Mouse (Mus musculus) embryo, embryonic 11 days (tissue): Measurements from ENCODE around the gene Chst13.

ENCODE experiments used
- DNase-seq: peaks from one replicate; pipeline ENCODE4 v3.0.0-alpha.2; 2015

The Chst13 gene

DNA sequence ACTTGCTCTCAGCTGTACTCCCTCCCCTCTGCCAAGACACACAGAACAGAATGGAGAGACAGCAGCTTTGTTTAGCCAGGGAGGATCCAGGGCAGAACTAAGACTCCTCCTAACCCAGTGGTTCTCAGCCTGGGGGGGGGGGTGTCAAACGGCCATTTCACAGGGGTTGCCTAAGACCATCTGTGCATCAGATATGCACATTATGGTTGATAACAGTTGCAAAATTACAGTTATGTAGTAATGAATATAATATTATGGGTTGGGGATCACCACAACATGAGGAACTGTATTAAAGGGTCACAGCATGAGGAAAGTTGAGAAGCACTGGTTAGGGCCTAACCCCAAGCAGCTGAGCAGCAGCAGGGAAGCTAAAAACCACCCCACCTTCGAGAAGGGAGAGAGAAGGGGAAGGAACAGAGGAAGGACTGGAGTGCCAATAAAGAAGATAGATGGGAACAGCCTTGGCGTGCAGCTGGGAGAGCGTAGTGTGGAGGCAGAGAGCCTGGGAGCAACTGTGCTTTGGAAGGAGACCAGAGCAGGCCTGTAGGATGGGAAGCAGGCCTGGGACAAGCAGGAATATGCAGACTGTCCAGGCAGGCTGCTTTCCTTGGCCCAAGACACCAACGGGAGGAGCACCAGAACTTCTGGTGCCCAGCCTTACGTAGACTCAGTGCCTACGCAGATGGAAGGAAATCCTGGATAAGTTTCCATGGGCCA is 5.4 kb downstream of the Chst13 start:
- no peak for DNase-seq

DNA sequence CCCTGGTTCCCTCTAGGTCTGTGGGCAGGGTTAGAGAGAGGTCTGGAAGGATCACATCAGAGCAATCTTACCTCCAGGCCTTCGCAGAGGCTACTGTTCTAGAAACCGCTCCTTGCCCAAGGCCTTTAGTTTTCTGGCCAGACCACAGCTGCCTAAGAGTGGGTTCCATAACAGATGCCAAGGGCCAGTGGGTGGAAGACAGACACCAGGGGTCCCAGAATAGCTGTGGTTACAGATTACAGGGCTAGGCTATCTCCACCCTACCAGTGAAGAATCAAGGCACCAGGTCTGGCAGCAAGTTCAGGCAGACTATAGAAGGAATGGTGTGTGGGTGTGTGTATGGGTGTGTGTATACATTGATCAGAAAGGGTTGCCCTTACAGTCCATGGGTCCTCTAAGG is 6.0 kb downstream of the Chst13 start:
- DNase-seq: no peak

DNA sequence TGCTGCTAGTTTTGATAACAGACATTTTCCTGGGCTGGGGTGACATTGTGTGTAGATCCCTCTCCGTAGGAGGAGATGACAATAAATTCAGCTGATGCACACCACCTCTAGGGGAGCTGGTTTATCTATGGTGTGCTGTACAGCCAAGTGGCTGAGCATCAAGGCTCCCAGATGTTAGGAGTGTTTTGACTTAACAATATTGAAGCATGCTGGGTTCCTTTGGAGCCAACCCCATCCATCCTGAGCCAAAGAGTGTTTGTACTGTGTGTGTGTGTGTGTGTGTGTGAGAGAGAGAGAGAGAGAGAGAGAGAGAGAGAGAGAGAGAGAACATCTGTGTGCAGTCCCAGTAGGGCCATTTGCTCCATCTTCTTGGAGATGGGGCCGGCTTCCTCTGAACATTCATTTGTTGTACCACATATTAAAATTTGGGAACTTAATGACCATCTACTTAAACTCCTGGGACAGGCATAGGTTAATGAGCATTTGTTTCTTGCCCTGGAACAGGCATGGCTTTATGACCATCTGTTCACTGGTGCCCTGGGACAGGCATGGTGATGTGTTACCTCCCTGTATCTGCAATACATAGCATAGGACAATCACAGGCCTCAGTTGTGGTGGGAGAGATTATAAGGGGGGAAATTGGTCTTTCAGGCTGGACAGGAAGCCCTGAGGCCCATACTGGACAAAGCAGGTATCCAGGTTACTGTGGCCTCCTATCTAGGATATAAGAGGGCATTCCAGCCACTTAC is 7.3 kb downstream of the Chst13 start:
- no peak for DNase-seq

DNA sequence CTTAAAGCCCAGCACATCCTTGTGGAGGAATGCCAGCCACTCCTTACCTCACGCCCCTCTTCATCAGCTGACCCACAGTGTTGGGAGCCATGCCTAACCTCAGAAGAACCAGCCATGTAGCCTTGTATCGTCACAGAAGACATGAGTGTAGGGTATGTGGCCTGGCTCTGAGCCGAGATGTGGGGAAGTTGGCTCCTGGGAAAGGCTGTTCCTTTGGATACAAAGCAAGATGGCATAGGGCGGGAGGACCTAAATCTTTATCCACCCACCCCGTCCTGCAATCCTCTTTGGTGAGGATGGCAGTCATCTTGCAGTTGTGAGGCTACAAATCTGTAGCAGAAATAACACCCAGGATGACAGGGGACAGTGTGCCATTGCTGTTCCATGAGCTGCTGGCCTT is 9.0 kb downstream of the Chst13 start:
- no peak for DNase-seq

DNA sequence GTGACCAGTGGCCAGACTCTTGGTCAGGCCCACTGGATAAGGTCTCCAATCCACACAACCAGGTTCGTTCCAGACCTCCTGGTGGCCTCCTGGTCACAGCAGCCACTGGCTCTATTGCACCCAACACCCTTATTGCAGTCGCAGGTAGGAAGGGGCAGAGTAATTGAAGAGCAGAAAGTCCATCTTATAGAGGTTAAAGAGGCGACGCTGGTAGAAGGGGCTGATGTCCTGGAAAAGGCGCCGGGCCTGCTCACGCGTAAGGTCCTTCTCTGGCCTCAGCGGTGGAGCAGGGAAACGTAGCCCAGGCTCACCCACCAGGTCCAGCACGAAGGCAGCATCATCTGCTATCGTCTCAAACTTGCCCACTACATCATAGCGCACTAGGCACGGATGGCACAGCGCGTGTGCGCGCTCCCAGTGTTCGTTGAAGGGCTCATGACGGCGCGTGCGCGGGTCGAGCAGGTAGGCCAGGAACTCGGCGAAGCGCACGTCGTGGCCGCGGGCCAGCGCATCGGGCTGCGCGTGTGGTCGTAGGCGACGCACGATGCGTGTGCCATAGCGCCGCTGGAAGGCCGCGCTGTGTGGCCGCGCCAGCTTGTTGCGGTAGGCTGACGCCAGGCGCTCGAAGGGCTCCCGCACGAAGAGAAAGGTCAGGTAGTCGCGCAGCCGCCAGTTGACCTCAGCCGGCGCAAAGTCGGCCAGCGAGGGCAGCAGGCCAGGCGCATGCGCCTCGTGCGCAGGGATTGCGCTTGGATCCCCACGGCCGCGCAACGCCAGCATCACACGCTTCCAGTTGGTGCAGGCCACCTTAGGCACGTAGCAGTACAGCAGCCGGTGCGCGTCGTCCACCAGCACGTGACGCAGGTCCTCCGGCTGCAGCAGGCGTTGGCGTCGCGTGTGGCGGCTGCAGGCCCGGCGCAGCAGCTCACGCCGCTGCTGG is 15.9 kb downstream of the Chst13 start:
- no peak for DNase-seq

DNA sequence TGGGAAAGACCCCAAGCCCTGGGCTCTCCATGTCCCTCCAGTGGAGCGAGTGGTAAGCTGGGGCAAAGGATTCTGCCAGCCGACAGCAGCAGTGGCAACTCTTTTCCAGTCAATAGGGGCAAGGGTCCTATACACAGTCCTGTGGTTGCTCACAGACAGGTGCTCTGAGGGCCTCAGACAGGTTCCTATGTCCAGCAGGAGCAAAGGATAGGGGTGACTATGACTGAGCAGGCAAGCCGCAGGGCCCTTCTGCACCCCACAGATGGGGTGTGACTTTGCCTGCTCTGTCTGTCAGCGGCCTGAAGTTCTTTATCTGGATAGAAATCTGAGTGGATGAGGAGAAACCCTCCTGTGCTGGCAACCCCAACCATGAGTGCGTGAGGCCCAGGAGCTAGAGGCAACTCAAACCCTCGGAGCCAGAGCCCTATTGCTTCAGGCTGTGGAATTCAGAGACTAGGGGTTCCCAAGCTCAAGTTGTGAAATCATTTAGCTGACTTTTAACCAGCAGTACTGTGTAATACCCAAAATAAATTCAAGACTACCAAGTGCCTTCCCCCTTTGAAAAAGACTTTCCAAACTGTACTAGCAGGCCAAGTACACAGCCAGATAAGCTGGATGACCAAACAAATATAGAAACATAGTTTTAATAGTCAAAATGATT is 18.5 kb downstream of the Chst13 start:
- DNase-seq: no peak

DNA sequence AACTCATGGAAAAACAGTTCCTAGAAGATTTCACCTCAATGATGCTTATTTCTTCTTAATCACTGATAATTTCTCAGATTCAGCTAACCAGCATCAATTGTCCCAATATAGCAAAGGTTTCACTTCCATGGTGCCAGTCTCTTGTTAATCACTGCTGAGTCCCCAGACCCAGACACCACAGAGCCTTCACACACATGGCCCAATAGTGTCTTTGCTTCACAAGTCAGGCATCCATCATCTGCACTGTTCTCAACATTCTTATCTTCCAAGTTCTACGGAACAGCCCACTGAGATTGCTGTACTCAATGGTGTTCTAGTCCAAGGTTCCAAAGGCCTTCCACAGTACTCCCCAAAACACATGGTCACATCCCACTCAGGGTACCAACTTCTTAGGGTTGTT is 24.1 kb downstream of the Chst13 start, which contains the start of gene BC048671:
BC048671 (plus strand) TSS at position 301 of the 400 bp plus-strand sequence.
- DNase-seq: no peak

DNA sequence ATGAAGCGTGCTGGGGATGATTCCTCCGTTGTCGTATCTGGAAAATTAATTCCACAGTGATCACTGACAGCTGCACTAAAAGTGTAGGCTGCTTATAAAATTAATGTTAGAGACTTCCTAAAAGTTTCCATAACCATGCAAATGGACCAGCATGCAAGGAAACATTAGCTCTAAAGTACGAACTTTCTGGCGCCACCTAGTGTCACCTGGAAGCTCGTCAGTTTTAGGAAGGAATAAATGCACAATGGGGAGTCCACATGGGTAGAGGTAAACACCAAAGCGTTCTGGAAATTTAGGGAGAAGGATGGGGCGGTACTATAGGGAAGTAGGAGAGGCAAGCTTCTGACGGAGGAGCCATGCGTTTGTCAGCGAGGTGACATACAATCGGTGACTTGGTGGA is 36.7 kb downstream of the Chst13 start:
- peak; percentile 11 for DNase-seq
